Mouse (Mus musculus) heart, postnatal 0 days (tissue): ENCODE data around the gene Ttc17. TPM values are rescaled to one million over a fixed set of nuclear protein-coding genes. Genes with fewer than 3 reads are reported as not detected.
A peak's percentile ranks its signal among the peaks of the same experiment; 100 is the strongest.
"Not testable (repeated sequence)": the region's sequence is repeated elsewhere in the genome, so short reads cannot be mapped to it uniquely, and the experiment has no call there.

Experiments used
- ATAC-seq: fragments of 200-750 bp; cut with Nextera tagmentation; 2 replicates; pipeline ENCODE4 v1.8.0; 2017; ENCODE audit warnings: low read depth, moderate number of reproducible peaks, moderate library complexity; ENCODE audit not compliant: insufficient read depth
- DNase-seq: peaks from one replicate; pipeline ENCODE4 v3.0.0-alpha.2; 2016; ENCODE audit warnings: low spot score
- H3K27ac ChIP-seq: fragments of 300-500 bp; sonication (generic); 2 replicates; pipeline ENCODE4 v1.5.1; 2014; ENCODE audit warnings: low read depth, mild to moderate bottlenecking
- H3K27me3 ChIP-seq: fragments of 300-500 bp; sonication (generic); 2 replicates; pipeline ENCODE4 v1.6.1; 2014; ENCODE audit warnings: low read length, mixed read lengths; ENCODE audit not compliant: control insufficient read depth, insufficient read depth
- H3K36me3 ChIP-seq: fragments of 300-500 bp; sonication (generic); replicated peaks from 2 replicates; pipeline ENCODE4 v1.6.1; 2014; ENCODE audit warnings: low read length, mixed read lengths; ENCODE audit not compliant: control insufficient read depth, insufficient read depth
- H3K4me1 ChIP-seq: fragments of 300-500 bp; sonication (generic); 2 replicates; pipeline ENCODE4 v1.6.1; 2014; ENCODE audit warnings: antibody characterized with exemption; ENCODE audit not compliant: control insufficient read depth, insufficient read depth
- H3K4me2 ChIP-seq: fragments of 300-500 bp; sonication (generic); 2 replicates; pipeline ENCODE4 v1.6.1; 2014; ENCODE audit warnings: low read depth, mild to moderate bottlenecking, low read length, moderate library complexity
- H3K4me3 ChIP-seq: fragments of 300-500 bp; sonication (generic); 2 replicates; pipeline ENCODE4 v1.5.1; 2014; ENCODE audit warnings: low read depth, low read length
- H3K9ac ChIP-seq: fragments of 300-500 bp; sonication (generic); replicated peaks from 2 replicates; pipeline ENCODE4 v1.6.1; 2014; ENCODE audit warnings: low read depth, low read length, mixed read lengths
- H3K9me3 ChIP-seq: fragments of 300-500 bp; sonication (generic); replicated peaks from 2 replicates; pipeline ENCODE4 v1.6.1; 2016; ENCODE audit warnings: low read length; ENCODE audit not compliant: control insufficient read depth
- CTCF ChIP-seq: IDR thresholded peaks from 2 replicates; pipeline ENCODE4 v1.5.1; 2016; ENCODE audit warnings: antibody characterized with exemption, control low read depth, low read depth
- EP300 ChIP-seq: IDR thresholded peaks from 2 replicates; pipeline ENCODE4 v1.6.1; 2016; ENCODE audit warnings: antibody characterized with exemption, low read depth
- WGBS: fragments of 180-500 bp; shearing (Covaris S2); extraction: QIAGEN DNeasy Blood & Tissue Kit; methylation state at CpG from one replicate; pipeline ENCODE4 v1.1.7; 2014; 5-methylcytosine and 5-hydroxymethylcytosine counted together
- polyA plus RNA-seq: library from polyadenylated mRNA; unstranded; fragments of >200 nt; fragmentation: Nextera tagmentation; extraction: Ambion mirVana; gene quantifications from 2 replicates; pipeline ENCODE4 v1.2.1, GENCODE M21; 2015
- total RNA-seq: library from RNA; depleted of rRNA; stranded (reverse); fragments of >200 nt; gene quantifications from 2 replicates; pipeline ENCODE4 v1.2.3, GENCODE M21; 2014; ENCODE audit warnings: low replicate concordance

Gene Ttc17
- total and polyA plus RNA-seq, 2 experiments from 2014 or later, result 12.3 to 13.7 TPM

GRCm38 (mm10) chr2:94397453-94397852 is 9.0 kb downstream of the Ttc17 start:
- Histone ChIP-seq H3K4me1 (peaks cover 18% of the 10 kb centered on the region), H3K4me3 (no peak overlapping the region), H3K9ac (no peak overlapping the region), H3K4me2 (no peak overlapping the region), H3K36me3 (no peaks in the 10 kb centered on the region), H3K27me3 (no peaks in the 10 kb centered on the region), H3K27ac (no peak overlapping the region), H3K9me3 (no peaks in the 10 kb centered on the region)
- no peak for ATAC-seq
- no peak for DNase-seq
- WGBS, result 72% methylated on average over 5 of the region's 5 CpGs
- TF ChIP-seq EP300 (no peak), CTCF (no peak)

GRCm38 (mm10) chr2:94396325-94396724 is 10.2 kb downstream of the Ttc17 start:
- no peaks in the 10 kb centered on the region for H3K36me3 ChIP-seq

GRCm38 (mm10) chr2:94391127-94391526 is 15.4 kb downstream of the Ttc17 start:
- WGBS, result 79% methylated on average over 10 of the region's 12 CpGs

More at GRCm38 (mm10) chr2:94396325-94396724, 10.2 kb downstream of the Ttc17 start:
- 63% methylated on average over 5 of the region's 5 CpGs for WGBS
- Histone ChIP-seq H3K4me2 (no peak overlapping the region), H3K27ac (no peak overlapping the region), H3K4me1 (peaks cover 18% of the 10 kb centered on the region), H3K4me3 (no peak overlapping the region), H3K9me3 (no peaks in the 10 kb centered on the region), H3K9ac (no peak overlapping the region), H3K27me3 (no peaks in the 10 kb centered on the region)
- no peak for DNase-seq
- TF ChIP-seq EP300 (no peak), CTCF (no peak)
- no peak for ATAC-seq

GRCm38 (mm10) chr2:94389000-94389399 is 17.5 kb downstream of the Ttc17 start:
- no peaks in the 10 kb centered on the region for H3K9me3 ChIP-seq
- no peak for TF ChIP-seq EP300
- no peak for TF ChIP-seq CTCF
- H3K27me3 ChIP-seq, result no peaks in the 10 kb centered on the region
- 39% methylated on average over 9 of the region's 9 CpGs for WGBS
- H3K4me2 ChIP-seq, result no peak overlapping the region
- H3K9ac ChIP-seq, result no peak overlapping the region
- H3K36me3 ChIP-seq, result peaks cover 10% of the 10 kb centered on the region
- no peak overlapping the region for H3K4me3 ChIP-seq
- no peak overlapping the region for H3K27ac ChIP-seq
- ATAC-seq, result peak; percentile 53
- peaks cover 19% of the 10 kb centered on the region for H3K4me1 ChIP-seq
- DNase-seq, result no peak

More at GRCm38 (mm10) chr2:94391127-94391526, 15.4 kb downstream of the Ttc17 start:
- not testable (repeated sequence) for H3K27me3 ChIP-seq, ATAC-seq, H3K9me3 ChIP-seq, H3K4me2 ChIP-seq, H3K9ac ChIP-seq, H3K4me3 ChIP-seq, H3K27ac ChIP-seq, DNase-seq, H3K36me3 ChIP-seq
- H3K4me1 ChIP-seq, result peaks cover 19% of the 10 kb centered on the region

GRCm38 (mm10) chr2:94387846-94388245 is 18.6 kb downstream of the Ttc17 start:
- DNase-seq (no peak), ATAC-seq (no peak)
- 73% methylated on average over 5 of the region's 5 CpGs for WGBS
- H3K36me3 ChIP-seq, result peaks cover 18% of the 10 kb centered on the region
- TF ChIP-seq EP300, result no peak
- no peak overlapping the region for H3K4me3 ChIP-seq
- no peak overlapping the region for H3K4me2 ChIP-seq
- no peak overlapping the region for H3K9ac ChIP-seq
- H3K27me3 ChIP-seq, result no peaks in the 10 kb centered on the region
- H3K27ac ChIP-seq, result no peak overlapping the region
- peaks cover 19% of the 10 kb centered on the region for H3K4me1 ChIP-seq
- no peaks in the 10 kb centered on the region for H3K9me3 ChIP-seq

- Histone ChIP-seq H3K36me3 (peaks cover 38% of the 10 kb centered on the region), H3K4me1 (peaks cover 18% of the 10 kb centered on the region)
- not testable (repeated sequence) for H3K27me3 ChIP-seq, DNase-seq, ATAC-seq, H3K4me3 ChIP-seq, H3K27ac ChIP-seq, H3K4me2 ChIP-seq, H3K9ac ChIP-seq, H3K9me3 ChIP-seq
- WGBS, result 81% methylated on average over 10 of the region's 10 CpGs
These were observed 22.0 kb downstream of the Ttc17 start for GRCm38 (mm10) chr2:94384483-94384882.
